Mouse (Mus musculus) kidney, postnatal 25 days (tissue): ENCODE results near the gene Gpr19.
A peak's percentile ranks its signal among the peaks of the same experiment; 100 is the strongest.

Source experiments
- DNase-seq, 2 experiments: peaks; one replicate each; pipeline ENCODE4 v3.0.0; 2021; ENCODE audit warnings: mixed read lengths in 2 of 2

Gpr19 gene

GRCm38 (mm10) chr6:134922511-134923195 lies 24.3 kb upstream of the Gpr19 start:
- no peak for DNase-seq

GRCm38 (mm10) chr6:134921695-134922510 lies 23.5 kb upstream of the Gpr19 start:
- DNase-seq = no peak

GRCm38 (mm10) chr6:134921014-134921694 lies 22.8 kb upstream of the Gpr19 start:
- DNase-seq = peak; percentile 65 to 78

- peak; percentile 92 to 97 for DNase-seq
Measured at GRCm38 (mm10) chr6:134920190-134921013, 22.0 kb upstream of the Gpr19 start, which contains the start of gene Cdkn1b. TSS of gene Cdkn1b (plus strand) at chr6:134920401.

GRCm38 (mm10) chr6:134919511-134920189 lies 21.3 kb upstream of the Gpr19 start:
- DNase-seq = no peak

- no peak for DNase-seq
Measured at GRCm38 (mm10) chr6:134918769-134919168, 20.4 kb upstream of the Gpr19 start.

- DNase-seq = peak; percentile 78 to 88
Measured at GRCm38 (mm10) chr6:134917087-134917486, 18.7 kb upstream of the Gpr19 start.

GRCm38 (mm10) chr6:134916641-134917040 lies 18.3 kb upstream of the Gpr19 start:
- DNase-seq = peak in 1 of 2 experiments; percentile 11

- DNase-seq = no peak
Measured at GRCm38 (mm10) chr6:134914523-134914922, 16.1 kb upstream of the Gpr19 start.

GRCm38 (mm10) chr6:134905811-134906210 lies 7.4 kb upstream of the Gpr19 start:
- no peak for DNase-seq

GRCm38 (mm10) chr6:134903891-134904884 lies 5.8 kb upstream of the Gpr19 start:
- no peak for DNase-seq

GRCm38 (mm10) chr6:134903368-134903767 lies 5.0 kb upstream of the Gpr19 start:
- no peak for DNase-seq

GRCm38 (mm10) chr6:134897443-134898094 lies 809 bp downstream of the Gpr19 start:
- DNase-seq = peak; percentile 94 to 96

GRCm38 (mm10) chr6:134896570-134897436 lies 1.6 kb downstream of the Gpr19 start:
- no peak for DNase-seq

- DNase-seq = no peak
Measured at GRCm38 (mm10) chr6:134890436-134890835, 7.9 kb downstream of the Gpr19 start.

- no peak for DNase-seq
Measured at GRCm38 (mm10) chr6:134889763-134890162, 8.6 kb downstream of the Gpr19 start.

- DNase-seq = no peak
Measured at GRCm38 (mm10) chr6:134888563-134889017, 9.8 kb downstream of the Gpr19 start.

- DNase-seq = peak in 1 of 2 experiments; percentile 21
Measured at GRCm38 (mm10) chr6:134887711-134888449, 10.5 kb downstream of the Gpr19 start.
